Mouse (Mus musculus) MN1 (cell line): ENCODE data around the gene Zfp462.

ENCODE experiments used
- DNase-seq: peaks from one replicate; pipeline ENCODE4 v3.0.0-alpha.2; 2016; ENCODE audit warnings: low spot score

The Zfp462 gene

DNA sequence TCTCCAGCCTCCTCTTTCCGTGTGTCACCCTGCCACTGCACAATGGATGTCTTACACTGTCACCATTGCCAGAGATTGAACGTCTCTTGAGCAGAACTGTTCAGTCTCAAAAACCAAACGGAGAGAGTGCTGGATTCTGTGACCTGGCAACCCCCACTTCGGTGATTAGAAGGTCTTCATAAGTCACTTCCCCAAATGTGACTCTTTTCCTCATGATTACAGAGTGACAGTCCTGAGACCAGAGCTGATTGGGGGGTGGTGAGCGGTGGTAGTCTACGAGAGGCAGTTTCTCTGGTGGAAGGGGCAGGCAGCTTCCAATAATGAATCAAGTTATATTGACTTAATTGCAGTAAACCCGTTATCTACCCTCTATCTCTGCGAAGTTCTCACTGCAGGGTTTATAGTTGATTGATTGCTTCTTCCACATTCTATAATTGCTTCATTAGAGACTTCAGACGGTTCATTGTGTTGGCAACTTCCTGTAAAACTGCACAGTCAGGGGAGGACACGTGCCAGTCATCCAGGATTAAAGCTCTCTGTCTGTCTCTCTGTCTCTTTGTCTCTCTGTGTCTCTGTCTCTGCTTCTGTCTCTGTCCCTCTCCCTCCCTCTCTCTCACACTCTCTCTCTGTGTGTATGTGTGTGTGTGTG lies 173.1 kb downstream of the Zfp462 start:
- DNase-seq = no peak

DNA sequence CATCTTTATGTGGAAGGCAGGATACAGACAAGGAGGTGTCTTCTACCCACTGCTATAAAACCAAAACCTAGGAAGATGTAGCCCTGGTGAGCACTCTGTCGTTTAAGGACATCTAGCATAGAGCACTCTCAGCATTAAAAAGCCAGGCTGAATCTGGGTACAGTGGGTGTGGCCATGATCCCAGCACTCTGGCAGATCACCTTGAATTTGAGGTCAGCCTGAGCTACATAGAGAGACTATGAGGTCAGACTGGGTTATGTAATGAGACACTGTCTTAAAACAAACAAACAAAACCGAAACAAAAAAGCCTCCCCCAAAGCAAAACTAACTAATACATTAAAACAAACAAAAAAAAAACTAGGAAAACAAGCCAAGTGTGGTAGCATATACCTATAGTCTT lies 176.3 kb downstream of the Zfp462 start:
- no peak for DNase-seq

DNA sequence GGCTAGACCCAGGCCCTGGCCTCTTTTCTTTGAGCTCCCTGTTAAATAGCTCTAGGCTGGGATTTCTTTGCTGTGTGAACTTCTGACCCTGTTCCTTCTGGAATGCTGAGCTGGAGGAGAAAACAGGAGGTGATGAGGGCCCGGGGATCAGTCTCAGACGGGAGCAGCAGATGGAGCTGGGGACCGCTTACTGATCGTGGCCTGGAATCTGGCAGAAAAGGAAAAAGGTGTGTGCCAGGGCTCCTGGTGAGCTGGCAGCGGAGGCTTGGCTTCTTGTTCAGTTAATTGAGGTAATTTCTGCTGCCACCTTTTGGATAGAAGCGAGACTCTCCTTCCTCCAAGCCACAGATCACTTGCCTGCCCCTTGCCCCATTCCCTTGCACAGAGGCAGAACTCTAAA lies 177.1 kb downstream of the Zfp462 start:
- DNase-seq = no peak

DNA sequence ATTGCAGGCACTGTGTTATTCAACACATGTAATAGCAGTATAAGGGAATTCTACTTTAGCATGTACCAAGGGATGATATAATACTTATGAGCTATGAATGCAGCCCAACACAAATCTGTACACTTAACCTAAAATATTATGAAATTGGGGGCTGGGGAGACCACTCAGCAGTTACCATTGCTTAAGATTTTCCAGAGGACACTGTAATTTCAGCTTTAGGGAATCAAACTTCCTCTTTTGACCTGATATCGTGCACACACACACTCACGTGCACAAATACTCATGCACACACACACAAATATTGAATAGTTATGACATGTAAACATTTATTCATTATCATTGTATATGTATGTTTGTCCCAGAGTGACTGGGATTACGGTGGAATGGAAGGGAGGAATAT lies 179.3 kb downstream of the Zfp462 start:
- no peak for DNase-seq

DNA sequence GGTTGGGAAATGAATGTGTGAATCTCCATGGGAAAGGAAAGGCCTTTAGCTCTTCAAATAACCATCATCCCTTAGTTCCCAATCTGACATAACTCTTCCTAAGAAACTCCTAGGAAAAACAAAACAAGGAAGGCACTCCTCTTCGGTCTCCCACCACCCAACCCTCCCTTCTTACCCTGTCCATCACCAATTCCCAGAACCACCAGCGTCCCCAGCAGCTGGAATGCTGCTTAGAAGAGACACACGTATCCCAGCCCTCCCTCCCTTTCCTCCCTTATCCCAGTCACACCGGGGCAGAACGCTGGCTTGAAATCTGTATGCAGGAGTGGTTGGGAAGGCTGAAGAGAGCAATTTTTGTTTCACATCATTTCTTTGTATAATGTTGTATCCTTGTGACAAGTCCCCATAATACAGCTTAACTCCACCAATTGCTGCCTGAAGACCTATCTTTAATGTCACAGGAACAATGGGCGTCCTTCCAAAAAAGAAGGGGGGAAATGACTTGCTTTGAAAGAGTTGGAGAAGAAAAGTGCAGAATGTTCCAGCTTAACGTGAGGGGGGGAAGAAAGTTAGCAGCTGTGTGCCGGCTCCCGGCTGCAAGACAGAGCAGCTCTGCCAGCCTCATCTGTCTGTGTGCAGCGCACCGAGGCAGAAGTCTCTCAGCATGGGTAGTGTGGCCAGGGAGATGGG lies 180.3 kb downstream of the Zfp462 start:
- no peak for DNase-seq

DNA sequence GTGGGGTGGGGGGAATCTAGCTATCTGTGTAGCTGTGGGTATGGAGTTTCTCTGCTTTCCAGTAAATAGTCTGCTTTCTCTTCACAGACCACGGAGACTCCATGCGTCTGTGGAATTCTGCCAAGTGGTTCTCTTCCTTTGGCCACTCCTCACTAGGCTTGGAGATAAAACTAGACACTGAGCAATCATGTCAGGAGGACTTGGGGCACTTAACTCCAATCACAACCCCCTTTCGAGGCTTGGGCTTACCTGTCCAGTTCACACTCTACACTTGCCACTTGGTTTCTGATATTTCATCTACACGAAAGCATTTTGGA lies 180.8 kb downstream of the Zfp462 start:
- DNase-seq = no peak

DNA sequence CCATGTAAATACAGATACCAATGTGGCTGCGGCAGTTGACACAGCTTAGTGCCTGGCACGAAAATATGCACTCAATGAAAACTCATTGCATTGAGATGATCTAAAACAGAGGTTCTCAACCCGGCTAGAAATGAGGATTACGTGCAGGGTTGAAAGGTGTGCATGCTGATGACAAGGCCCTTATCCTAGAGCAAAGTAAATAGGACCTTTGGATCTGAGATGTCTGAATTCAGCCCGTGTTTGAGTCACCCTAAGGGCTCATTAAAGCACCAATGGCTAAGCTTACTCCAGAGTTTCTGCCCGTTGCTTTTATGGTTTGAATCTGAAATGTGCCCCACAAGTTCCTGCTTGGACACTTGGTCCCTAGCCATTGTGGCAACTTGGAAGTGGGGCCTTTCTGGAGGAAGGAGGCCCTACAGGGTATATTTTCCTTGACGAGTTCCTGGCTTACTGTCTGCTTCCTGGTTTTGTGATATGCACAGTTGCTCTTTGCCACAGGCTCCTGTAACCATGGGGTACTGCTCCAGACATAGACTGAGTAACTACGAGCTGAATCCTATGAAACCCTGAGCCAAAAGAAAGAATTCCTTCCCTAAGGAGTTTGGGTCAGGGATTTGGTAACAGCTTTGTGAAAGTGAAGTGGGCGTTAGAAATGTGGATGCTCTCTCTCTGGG lies 182.5 kb downstream of the Zfp462 start:
- no peak for DNase-seq

DNA sequence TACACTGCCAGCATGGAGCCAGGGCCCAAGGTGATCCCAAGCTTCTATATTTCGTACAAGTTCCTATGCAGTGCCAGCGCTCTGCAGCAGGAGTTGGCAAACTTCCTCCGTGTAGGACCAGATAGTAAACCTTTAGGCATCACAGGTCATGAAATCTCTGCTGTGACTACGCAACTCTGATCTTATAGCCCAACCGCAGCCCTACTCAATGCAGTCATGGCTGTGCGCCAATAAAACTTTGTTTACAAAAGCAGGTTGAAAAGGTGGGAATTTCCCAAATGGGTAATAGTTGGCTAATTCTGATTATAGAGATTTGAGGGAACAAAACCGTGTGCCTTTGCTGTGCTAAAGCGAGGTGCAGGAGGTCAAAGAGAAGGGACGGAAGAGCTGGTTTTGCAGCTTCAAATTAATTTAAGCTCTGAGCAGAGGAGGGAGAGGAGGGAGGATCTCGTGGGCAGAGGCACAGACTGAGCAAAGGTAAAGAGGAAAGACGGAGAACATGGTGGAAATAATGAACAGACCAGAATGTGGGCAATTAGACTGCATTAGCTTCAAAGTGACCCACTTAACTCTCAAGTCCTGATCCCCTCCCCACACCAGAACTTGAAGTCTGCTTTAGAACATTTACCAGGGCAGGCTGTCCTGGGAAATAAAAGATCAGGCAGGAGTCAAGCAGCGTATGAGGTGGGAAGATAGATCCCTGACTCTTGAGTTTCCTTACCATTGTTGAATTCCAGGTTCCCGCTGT lies 183.4 kb downstream of the Zfp462 start:
- no peak for DNase-seq
